Mouse (Mus musculus): ENCODE data around the gene Srrm2. TPM values are rescaled to one million over a fixed set of nuclear protein-coding genes. Genes with fewer than 3 reads are reported as not detected.

Srrm2 gene
- 197 and 439 TPM in 2 replicates for polyA plus RNA-seq (2012; rRNA removed)

GRCm38 (mm10) chr17:23790269-23791078 is at the start of gene Srrm2:
Srrm2 (plus strand) TSS chr17:23790532.
- TF ChIP-seq POLR2A (IDR thresholded peaks at IDR 0.05; ENCODE audit: low read depth, low read length), result peak; percentile 67; the same call in 1 of the 2 replicates
- no peak for TF ChIP-seq CTCF (IDR thresholded peaks at IDR 0.05; ENCODE audit: extremely low read depth, insufficient read length, insufficient replicate concordance, low read depth, low read length)
- Histone ChIP-seq H3K27ac (ENCODE audit: insufficient read depth, low read depth, low read length) (peak within 1 kb of the TSS; percentile 19), H3K36me3 (ENCODE audit: control insufficient read depth, insufficient read depth, low read length) (no peaks in the 10 kb centered on the region), H3K27me3 (ENCODE audit: control insufficient read depth, insufficient read depth, low read length) (no peaks in the 10 kb centered on the region), H3K4me1 (ENCODE audit: control insufficient read depth, insufficient read depth, insufficient read length, low read length) (peaks cover 18% of the 10 kb centered on the region; the same call in 1 of the 2 replicates), H3K4me3 (ENCODE audit: low read depth, low read length) (peak within 1 kb of the TSS; percentile 64)
- 3% methylated on average over 29 of the region's 29 CpGs for WGBS

- WGBS, result 5% methylated on average over 13 of the region's 13 CpGs
- H3K4me3 ChIP-seq (ENCODE audit: low read depth, low read length), result peak within 1 kb of the TSS; percentile 77
- peaks cover 11% of the 10 kb centered on the region; the same call in 1 of the 2 replicates for H3K27me3 ChIP-seq (ENCODE audit: control insufficient read depth, insufficient read depth, low read length)
- peaks cover 17% of the 10 kb centered on the region for H3K36me3 ChIP-seq (ENCODE audit: control insufficient read depth, insufficient read depth, low read length)
- H3K27ac ChIP-seq (ENCODE audit: insufficient read depth, low read depth, low read length), result peak within 1 kb of the TSS; percentile 76
- H3K4me1 ChIP-seq (ENCODE audit: control insufficient read depth, insufficient read depth, insufficient read length, low read length), result peaks cover 36% of the 10 kb centered on the region
- TF ChIP-seq POLR2A (IDR thresholded peaks at IDR 0.05; ENCODE audit: low read depth, low read length) (no peak), CTCF (IDR thresholded peaks at IDR 0.05; ENCODE audit: extremely low read depth, insufficient read length, insufficient replicate concordance, low read depth, low read length) (no peak)
Observed at GRCm38 (mm10) chr17:23740598-23741021, 49.7 kb upstream of the Srrm2 start, which contains the start of gene Paqr4. Paqr4 (minus strand) TSS chr17:23740867.

DNA sequence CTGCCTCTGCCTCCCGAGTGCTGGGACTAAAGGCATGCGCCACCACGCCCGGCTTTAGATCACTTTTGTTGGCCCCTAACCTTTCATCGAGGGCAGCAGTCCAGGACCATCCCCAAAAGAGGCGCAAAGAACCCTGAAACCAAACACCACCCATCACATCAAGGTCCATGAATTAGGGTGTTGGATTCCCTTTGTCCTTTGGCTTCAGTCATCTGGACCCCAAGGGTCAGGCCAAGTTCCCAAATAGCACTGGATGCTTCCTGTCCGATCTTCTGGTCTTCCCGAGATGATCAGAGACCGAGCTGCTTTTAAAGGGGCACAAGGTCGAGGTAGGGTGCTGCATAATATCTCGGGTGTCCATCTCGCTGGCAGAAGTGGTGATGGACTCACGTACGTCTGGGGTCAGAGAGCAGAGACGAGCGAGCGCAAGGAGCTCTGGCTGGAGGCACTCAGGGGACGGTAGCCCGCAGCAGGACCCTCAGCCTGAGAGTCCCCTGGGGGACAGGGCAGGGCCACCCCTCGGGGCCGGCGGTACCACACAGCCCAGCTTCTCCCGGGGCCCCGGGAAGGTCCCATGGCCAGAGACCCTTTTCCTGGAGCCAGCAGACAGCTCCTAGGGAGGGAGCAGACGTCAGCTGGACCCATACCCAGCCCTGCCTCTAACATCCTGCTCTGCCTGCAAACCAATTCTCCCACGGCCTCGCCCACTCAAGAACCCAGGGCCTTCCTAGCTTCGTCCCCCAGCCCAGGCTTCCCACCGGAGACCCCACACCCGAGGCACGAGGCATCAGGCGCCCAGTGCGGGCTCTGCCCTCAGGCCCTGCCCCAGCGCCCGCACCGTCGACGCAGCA is 48.7 kb upstream of the Srrm2 start:
- Histone ChIP-seq H3K27me3 (ENCODE audit: control insufficient read depth, insufficient read depth, low read length) (peaks cover 14% of the 10 kb centered on the region; the same call in 1 of the 2 replicates), H3K4me3 (ENCODE audit: low read depth, low read length) (peak overlapping the region; percentile 52), H3K27ac (ENCODE audit: insufficient read depth, low read depth, low read length) (no peak overlapping the region), H3K36me3 (ENCODE audit: control insufficient read depth, insufficient read depth, low read length) (peaks cover 10% of the 10 kb centered on the region), H3K4me1 (ENCODE audit: control insufficient read depth, insufficient read depth, insufficient read length, low read length) (peaks cover 39% of the 10 kb centered on the region)
- 61% methylated on average over 38 of the region's 38 CpGs for WGBS
- TF ChIP-seq POLR2A (IDR thresholded peaks at IDR 0.05; ENCODE audit: low read depth, low read length) (no peak), CTCF (IDR thresholded peaks at IDR 0.05; ENCODE audit: extremely low read depth, insufficient read length, insufficient replicate concordance, low read depth, low read length) (no peak)

DNA sequence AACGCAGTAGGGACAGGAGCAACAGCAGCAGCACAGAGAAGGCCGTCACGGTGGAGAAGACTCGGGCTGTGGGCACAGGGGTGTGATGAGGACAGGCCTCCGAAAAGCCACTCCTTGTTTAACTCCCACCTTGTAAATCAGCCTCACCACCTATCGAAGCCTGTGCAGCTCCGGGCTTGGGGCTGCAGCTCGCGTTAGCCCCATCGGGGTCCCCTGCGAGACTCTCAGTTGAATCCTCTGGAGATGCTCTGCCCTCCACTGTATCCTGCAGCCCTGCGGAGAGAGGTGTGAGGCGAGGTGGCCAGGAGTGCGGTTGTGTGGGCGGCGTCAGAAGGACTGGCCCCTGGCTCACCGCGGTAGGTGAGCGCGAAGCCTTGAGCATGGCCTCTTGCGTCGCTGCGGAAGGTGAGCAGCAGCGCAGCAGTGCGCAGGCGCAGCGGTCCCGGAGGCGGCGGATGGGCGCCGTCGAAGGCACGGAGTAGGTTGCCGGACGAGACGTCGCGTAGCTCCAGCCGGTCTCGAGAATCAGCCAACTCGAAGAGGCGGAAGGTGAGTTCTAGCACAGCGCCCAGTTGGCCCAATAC is 48.0 kb upstream of the Srrm2 start:
- peaks cover 14% of the 10 kb centered on the region; the same call in 1 of the 2 replicates for H3K27me3 ChIP-seq (ENCODE audit: control insufficient read depth, insufficient read depth, low read length)
- peaks cover 39% of the 10 kb centered on the region for H3K4me1 ChIP-seq (ENCODE audit: control insufficient read depth, insufficient read depth, insufficient read length, low read length)
- H3K27ac ChIP-seq (ENCODE audit: insufficient read depth, low read depth, low read length), result 0 out of 2 replicates have a peak overlapping the region, but pooled peaks have one; percentile 0
- peak overlapping the region; percentile 52 for H3K4me3 ChIP-seq (ENCODE audit: low read depth, low read length)
- 12% methylated on average over 44 of the region's 44 CpGs for WGBS
- TF ChIP-seq CTCF (IDR thresholded peaks at IDR 0.05; ENCODE audit: extremely low read depth, insufficient read length, insufficient replicate concordance, low read depth, low read length) (no peak), POLR2A (IDR thresholded peaks at IDR 0.05; ENCODE audit: low read depth, low read length) (no peak)
- peaks cover 5% of the 10 kb centered on the region for H3K36me3 ChIP-seq (ENCODE audit: control insufficient read depth, insufficient read depth, low read length)

DNA sequence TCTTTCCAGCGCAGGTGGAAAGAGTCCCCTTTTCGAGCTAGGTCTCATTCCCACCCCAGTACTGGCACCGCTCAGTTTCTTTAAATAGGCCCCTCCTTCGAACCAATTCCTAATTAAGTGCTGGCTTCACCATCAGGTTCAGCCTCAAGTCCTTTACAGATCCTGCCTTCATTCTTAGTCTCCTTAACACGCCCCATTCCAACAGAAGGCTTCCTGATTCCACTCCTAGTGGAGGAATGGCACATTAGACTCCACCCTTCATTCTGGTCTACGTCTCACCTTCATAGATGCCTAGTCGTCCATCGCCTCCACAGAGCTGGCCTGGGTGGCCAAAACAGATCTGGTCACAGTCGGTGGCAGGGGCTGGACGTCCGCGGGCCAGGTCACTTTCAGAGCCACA is 47.4 kb upstream of the Srrm2 start:
- 64% methylated on average over 12 of the region's 12 CpGs for WGBS
- Histone ChIP-seq H3K36me3 (ENCODE audit: control insufficient read depth, insufficient read depth, low read length) (0 out of 2 replicates have a peak, but pooled peaks cover under 1% of the 10 kb centered on the region), H3K27me3 (ENCODE audit: control insufficient read depth, insufficient read depth, low read length) (peaks cover 14% of the 10 kb centered on the region; the same call in 1 of the 2 replicates), H3K27ac (ENCODE audit: insufficient read depth, low read depth, low read length) (0 out of 2 replicates have a peak overlapping the region, but pooled peaks have one; percentile 0), H3K4me1 (ENCODE audit: control insufficient read depth, insufficient read depth, insufficient read length, low read length) (peaks cover 42% of the 10 kb centered on the region), H3K4me3 (ENCODE audit: low read depth, low read length) (peak overlapping the region; percentile 52)
- no peak for TF ChIP-seq CTCF (IDR thresholded peaks at IDR 0.05; ENCODE audit: extremely low read depth, insufficient read length, insufficient replicate concordance, low read depth, low read length)
- no peak for TF ChIP-seq POLR2A (IDR thresholded peaks at IDR 0.05; ENCODE audit: low read depth, low read length)

DNA sequence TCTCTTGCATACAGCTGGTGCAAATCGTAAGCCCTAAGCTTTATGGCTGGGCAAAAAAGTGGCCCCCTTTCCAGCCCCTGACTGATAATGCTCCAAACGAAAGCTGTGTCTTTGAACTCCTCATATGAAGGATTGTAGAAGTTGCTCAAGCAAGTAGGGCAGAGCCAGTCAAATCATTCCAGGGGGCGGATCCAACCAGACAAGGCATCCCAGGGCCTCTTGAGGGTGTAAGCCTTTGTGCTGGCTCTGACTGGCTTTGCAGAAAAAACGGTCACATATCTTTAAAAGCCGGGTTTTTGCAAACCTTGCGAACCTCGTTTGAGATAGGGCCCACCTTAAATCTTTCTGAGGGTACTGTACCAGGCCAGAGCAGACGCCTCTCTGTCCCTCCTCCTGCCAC is 46.3 kb upstream of the Srrm2 start:
- Histone ChIP-seq H3K4me1 (ENCODE audit: control insufficient read depth, insufficient read depth, insufficient read length, low read length) (peaks cover 46% of the 10 kb centered on the region), H3K36me3 (ENCODE audit: control insufficient read depth, insufficient read depth, low read length) (no peaks in the 10 kb centered on the region), H3K27ac (ENCODE audit: insufficient read depth, low read depth, low read length) (no peak overlapping the region), H3K27me3 (ENCODE audit: control insufficient read depth, insufficient read depth, low read length) (peaks cover 14% of the 10 kb centered on the region; the same call in 1 of the 2 replicates), H3K4me3 (ENCODE audit: low read depth, low read length) (no peak overlapping the region)
- 63% methylated on average over 8 of the region's 8 CpGs for WGBS
- TF ChIP-seq CTCF (IDR thresholded peaks at IDR 0.05; ENCODE audit: extremely low read depth, insufficient read length, insufficient replicate concordance, low read depth, low read length) (no peak), POLR2A (IDR thresholded peaks at IDR 0.05; ENCODE audit: low read depth, low read length) (no peak)
